Mouse (Mus musculus): ENCODE results near the gene Mkrn1. TPM values are rescaled to one million over a fixed set of nuclear protein-coding genes. Genes with fewer than 3 reads are reported as not detected.
"Not testable (repeated sequence)": the region's sequence is repeated elsewhere in the genome, so short reads cannot be mapped to it uniquely, and the experiment has no call there.

Gene Mkrn1
- polyA plus RNA-seq, 1 experiment from 2014 or later, result 59.8 TPM

DNA sequence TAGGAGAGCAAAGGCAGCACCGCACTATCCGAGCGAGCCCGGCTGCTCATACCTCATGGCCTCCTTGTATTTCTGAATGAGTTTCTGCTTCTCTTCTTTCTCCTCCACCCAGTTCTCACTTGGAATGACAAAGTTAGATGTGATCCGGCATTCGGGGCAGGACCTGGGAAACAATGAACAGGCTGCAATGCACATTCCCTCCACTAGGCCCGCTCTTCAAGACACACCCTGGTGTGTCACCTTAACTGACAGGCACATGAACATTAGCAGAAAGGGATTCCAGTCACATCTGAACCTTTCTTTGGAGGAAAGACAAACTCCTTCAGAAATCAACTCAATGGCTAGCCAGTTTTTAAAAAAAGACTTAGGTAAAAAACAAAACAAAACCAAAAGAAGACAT lies 19.9 kb downstream of the Mkrn1 start:
- Histone ChIP-seq H3K36me3 (peaks cover 37% of the 10 kb centered on the region), H3K4me3 (no peak overlapping the region), H3K27me3 (no peaks in the 10 kb centered on the region), H3K9ac (no peak overlapping the region), H3K27ac (no peak overlapping the region), H3K4me2 (no peak overlapping the region), H3K4me1 (no peaks in the 10 kb centered on the region), H3K9me3 (no peaks in the 10 kb centered on the region)
- WGBS, result 70% methylated on average over 7 of the region's 7 CpGs
- ATAC-seq (ENCODE audit: insufficient number of reproducible peaks, low FRiP score, low TSS enrichment, low read depth), result no peak

DNA sequence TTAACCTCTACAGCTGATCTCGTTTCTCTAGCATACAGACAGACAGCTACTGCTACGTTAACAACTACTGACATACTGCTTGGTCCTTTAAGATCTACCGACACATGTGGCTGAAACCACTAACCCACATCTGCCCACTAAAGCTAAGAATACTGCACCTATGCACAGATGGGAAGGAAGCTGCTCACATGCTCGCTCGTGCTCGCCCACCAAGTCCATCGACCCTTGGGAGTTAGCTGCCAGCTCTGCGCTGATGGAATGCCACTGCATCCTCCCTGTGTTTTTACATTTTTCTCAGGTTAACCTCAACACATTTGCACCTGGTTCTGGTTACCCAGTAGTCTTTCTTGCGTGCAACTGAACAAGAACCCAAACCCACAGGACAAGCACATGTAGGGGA lies 21.9 kb downstream of the Mkrn1 start:
- no peak for ATAC-seq (ENCODE audit: insufficient number of reproducible peaks, low FRiP score, low TSS enrichment, low read depth)
- 78% methylated on average over 9 of the region's 9 CpGs for WGBS

DNA sequence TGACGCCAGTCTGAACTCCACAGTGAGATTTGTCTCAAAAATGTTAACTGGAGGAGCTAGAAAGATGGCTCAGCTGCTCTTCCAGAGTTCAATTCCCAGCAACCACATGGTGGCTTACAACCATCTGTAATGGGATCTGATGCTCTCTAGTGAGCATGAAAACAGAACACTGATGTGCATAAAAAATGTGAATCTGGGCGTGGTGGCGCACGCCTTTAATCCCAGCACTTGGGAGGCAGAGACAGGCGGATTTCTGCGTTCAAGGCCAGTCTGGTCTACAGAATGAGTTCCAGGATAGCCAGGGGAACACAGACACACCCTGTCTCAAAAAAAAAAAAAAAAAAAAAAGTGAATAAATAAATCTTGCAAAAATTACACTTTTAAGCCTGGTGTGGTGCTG lies 23.2 kb downstream of the Mkrn1 start:
- Histone ChIP-seq H3K27ac (no peak overlapping the region), H3K9me3 (no peaks in the 10 kb centered on the region), H3K4me2 (no peak overlapping the region), H3K4me1 (no peaks in the 10 kb centered on the region), H3K36me3 (peaks cover 29% of the 10 kb centered on the region), H3K27me3 (no peaks in the 10 kb centered on the region), H3K4me3 (no peak overlapping the region), H3K9ac (no peak overlapping the region)
- 95% methylated on average over 6 of the region's 6 CpGs for WGBS
- no peak for ATAC-seq (ENCODE audit: insufficient number of reproducible peaks, low FRiP score, low TSS enrichment, low read depth)

More for the DNA sequence above, 21.9 kb downstream of the Mkrn1 start:
- Histone ChIP-seq H3K27me3 (no peaks in the 10 kb centered on the region), H3K27ac (no peak overlapping the region), H3K36me3 (peaks cover 29% of the 10 kb centered on the region), H3K9me3 (no peaks in the 10 kb centered on the region), H3K4me2 (no peak overlapping the region), H3K4me1 (no peaks in the 10 kb centered on the region), H3K9ac (no peak overlapping the region), H3K4me3 (no peak overlapping the region)

DNA sequence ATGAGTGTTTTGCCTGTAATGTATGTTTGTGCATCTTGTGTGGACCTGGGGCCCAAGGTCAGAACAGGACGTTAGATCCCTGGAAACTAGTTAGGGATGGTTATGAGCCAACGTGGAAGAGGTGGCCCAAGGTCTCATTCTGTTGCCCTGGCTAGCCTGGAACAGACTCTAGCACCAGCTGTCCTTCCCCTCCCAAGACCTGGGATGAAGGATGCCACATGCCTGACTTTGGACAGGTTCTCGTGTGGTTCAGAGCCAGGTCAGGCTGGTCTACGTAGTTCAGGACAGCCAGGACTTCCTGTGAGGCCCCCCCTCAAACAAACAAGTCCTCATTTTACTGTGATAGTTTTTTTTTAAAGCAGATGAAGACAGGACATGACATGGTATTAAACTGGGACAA lies 24.3 kb downstream of the Mkrn1 start:
- Histone ChIP-seq H3K4me2 (no peak overlapping the region), H3K4me3 (no peak overlapping the region), H3K9me3 (no peaks in the 10 kb centered on the region), H3K36me3 (peaks cover 24% of the 10 kb centered on the region), H3K4me1 (no peaks in the 10 kb centered on the region), H3K27me3 (no peaks in the 10 kb centered on the region), H3K27ac (no peak overlapping the region), H3K9ac (no peak overlapping the region)
- WGBS, result 76% methylated on average over 4 of the region's 4 CpGs
- no peak for ATAC-seq (ENCODE audit: insufficient number of reproducible peaks, low FRiP score, low TSS enrichment, low read depth)

DNA sequence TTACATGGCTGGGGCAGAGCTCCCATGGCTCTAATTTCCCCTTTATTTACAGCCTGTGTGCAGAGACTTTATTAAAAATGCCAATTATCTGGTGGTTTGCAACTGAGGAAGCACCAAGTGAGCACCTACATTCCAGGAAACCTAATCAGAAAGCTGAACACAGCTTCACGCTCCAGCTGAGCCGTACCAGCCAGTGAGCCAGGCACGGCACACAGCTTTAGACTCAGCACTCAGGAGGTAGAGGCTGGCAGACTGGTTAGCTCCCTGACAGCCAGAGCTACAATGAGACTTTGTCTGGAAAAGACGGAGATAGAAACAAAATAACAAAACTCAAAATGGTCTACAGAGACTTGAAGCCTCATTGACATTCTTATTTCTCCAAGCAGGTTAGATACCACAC lies 24.8 kb downstream of the Mkrn1 start:
- Histone ChIP-seq H3K4me2 (no peak overlapping the region), H3K27me3 (no peaks in the 10 kb centered on the region), H3K4me1 (no peaks in the 10 kb centered on the region), H3K4me3 (no peak overlapping the region), H3K36me3 (peaks cover 24% of the 10 kb centered on the region), H3K9me3 (no peaks in the 10 kb centered on the region), H3K9ac (no peak overlapping the region), H3K27ac (no peak overlapping the region)
- ATAC-seq (ENCODE audit: insufficient number of reproducible peaks, low FRiP score, low TSS enrichment, low read depth), result no peak
- WGBS, result 63% methylated on average over 4 of the region's 4 CpGs

DNA sequence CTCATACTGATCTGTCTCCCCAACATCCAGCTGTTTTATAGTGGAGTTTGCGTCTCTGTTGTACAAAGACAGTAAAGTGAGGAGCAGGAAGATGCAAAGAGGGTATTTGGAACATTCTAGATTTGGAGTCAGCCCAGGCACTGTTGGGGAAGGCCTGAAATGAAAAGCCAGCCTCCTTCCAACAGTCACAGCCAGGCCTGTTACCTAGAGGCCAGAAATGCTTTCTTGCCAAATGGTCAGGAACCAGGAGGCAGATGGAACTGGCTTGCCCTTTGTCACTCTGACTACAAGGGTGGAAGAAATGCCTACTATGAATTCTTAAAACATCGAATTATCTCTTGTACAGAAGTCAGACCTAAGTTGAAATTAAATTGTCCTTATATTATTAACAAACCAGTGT lies 30.3 kb downstream of the Mkrn1 start:
- no peak for ATAC-seq (ENCODE audit: insufficient number of reproducible peaks, low FRiP score, low TSS enrichment, low read depth)
- Histone ChIP-seq H3K4me3 (no peak overlapping the region), H3K9ac (no peak overlapping the region), H3K36me3 (no peaks in the 10 kb centered on the region), H3K4me2 (no peak overlapping the region), H3K27me3 (no peaks in the 10 kb centered on the region), H3K4me1 (no peaks in the 10 kb centered on the region), H3K9me3 (no peaks in the 10 kb centered on the region), H3K27ac (no peak overlapping the region)
- 90% methylated on average over 2 of the region's 2 CpGs for WGBS

DNA sequence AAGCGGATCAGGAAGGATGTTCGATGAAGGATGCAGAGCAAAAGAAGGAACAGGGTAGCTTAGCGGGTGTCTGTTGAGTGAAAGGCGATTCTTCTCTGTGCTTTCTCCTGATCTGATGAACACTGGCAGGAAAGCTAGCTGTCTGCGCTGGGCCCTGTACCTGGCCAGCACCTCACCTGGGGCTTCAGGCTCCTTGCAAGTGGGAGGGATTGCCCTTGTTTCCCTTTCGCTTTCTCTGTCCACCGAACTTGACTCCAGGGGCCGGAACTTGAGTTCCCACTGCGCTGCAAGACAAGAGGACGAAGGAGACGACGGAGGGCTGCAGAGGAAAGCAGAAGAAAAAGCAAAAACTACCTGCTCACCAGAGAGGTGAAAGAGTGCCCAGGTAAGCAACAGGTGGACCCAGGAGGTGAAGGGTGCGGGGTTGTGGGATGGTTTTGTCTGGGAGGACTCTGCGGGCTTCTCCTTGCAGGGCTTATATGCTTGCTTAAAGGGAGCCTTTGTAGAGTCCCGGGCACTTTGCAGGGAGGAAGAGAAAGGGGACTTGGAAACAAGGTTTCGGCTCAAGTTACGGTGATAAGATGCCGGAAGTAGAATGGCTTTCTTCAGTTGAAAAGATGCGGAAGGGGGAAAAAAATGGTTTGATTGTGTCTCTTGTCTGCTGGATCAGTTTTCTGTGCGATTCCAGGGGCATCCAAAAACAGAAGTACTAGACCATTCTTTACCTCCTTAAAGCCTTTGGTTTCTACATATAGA lies 39.0 kb downstream of the Mkrn1 start, which contains the start of gene Rab19:
Rab19 (plus strand) TSS at position 51 of the 756 bp plus-strand sequence.
- Histone ChIP-seq H3K27me3 (peaks cover 14% of the 10 kb centered on the region; the same call in 1 of the 2 replicates), H3K9me3 (no peaks in the 10 kb centered on the region), H3K4me3 (peak within 1 kb of the TSS; percentile 30), H3K36me3 (no peaks in the 10 kb centered on the region), H3K9ac (no peak within 1 kb of the TSS), H3K27ac (no peak within 1 kb of the TSS), H3K4me1 (peaks cover 10% of the 10 kb centered on the region; the same call in 1 of the 2 replicates), H3K4me2 (peak within 1 kb of the TSS; percentile 50)
- ATAC-seq (ENCODE audit: insufficient number of reproducible peaks, low FRiP score, low TSS enrichment, low read depth), result no peak
- WGBS, result 8% methylated on average over 20 of the region's 20 CpGs

DNA sequence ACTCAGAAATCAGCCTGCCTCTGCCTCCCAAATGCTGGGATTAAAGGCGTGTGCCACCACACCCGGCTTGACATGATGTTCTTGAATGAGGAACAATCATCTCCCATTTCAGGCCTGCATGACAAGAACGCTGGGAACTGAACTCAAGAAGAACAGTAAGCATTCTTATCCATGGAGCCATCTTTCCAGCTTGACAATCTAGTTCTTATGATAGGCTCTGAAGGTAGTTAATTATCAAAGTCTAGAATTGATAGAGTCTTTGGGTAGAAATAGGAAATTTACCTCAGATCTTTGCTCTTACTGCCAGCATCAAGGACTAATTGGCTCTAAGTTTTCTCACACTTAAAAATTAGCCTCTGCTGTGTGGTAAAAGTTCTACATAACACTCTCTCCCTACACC lies 40.0 kb downstream of the Mkrn1 start:
- Histone ChIP-seq H3K27me3 (peaks cover 14% of the 10 kb centered on the region; the same call in 1 of the 2 replicates), H3K27ac (no peak overlapping the region), H3K4me1 (peaks cover 16% of the 10 kb centered on the region; the same call in 1 of the 2 replicates), H3K4me3 (no peak overlapping the region), H3K4me2 (no peak overlapping the region), H3K9me3 (no peaks in the 10 kb centered on the region), H3K9ac (no peak overlapping the region), H3K36me3 (no peaks in the 10 kb centered on the region)
- ATAC-seq (ENCODE audit: insufficient number of reproducible peaks, low FRiP score, low TSS enrichment, low read depth), result no peak
- 88% methylated on average over 3 of the region's 3 CpGs for WGBS

DNA sequence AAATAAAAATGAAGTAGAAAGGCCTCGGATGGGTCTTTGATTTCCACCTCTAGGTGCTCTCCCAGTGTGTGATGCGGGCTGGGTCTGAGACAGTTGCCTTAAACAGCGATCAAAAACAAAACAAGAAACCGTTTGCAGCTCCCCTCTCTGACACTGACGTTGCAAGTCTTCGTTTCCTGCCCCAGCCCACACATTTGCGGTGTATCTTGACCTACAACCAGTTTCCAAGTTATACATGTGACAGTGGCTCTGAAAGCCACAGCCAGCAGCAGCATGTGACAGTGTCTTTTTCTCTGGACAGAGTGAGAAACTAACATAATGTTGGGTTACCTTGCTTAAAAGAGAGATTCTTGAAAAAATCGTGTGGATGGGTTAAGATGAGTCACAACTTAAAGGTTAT lies 40.5 kb downstream of the Mkrn1 start:
- H3K4me2 ChIP-seq, result no peak overlapping the region
- no peak for ATAC-seq (ENCODE audit: insufficient number of reproducible peaks, low FRiP score, low TSS enrichment, low read depth)
- H3K9ac ChIP-seq, result no peak overlapping the region
- peaks cover 16% of the 10 kb centered on the region; the same call in 1 of the 2 replicates for H3K4me1 ChIP-seq
- no peak overlapping the region for H3K27ac ChIP-seq
- H3K9me3 ChIP-seq, result no peaks in the 10 kb centered on the region
- H3K27me3 ChIP-seq, result peaks cover 14% of the 10 kb centered on the region; the same call in 1 of the 2 replicates
- H3K36me3 ChIP-seq, result 0 out of 2 replicates have a peak, but pooled peaks cover 2% of the 10 kb centered on the region
- WGBS, result 79% methylated on average over 8 of the region's 8 CpGs
- no peak overlapping the region for H3K4me3 ChIP-seq

DNA sequence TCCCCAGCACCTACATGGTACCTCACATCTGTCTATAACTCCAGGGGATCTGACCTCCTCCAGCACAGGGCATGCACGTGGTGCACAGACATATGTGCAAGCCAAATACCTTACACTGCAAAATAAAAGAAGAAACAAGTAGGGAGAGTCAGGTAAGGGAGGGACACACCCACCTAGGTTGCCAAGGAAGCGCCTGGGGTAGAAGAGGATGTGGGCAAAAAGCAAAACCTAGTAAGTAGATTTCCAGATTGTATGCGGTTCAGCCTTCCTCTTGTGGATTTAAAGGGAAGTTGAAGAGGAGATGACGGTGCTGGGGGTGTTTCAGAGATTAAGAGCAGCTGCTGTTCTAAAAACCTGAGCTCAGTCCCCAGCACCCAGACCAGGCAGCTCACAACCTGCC lies 41.0 kb downstream of the Mkrn1 start:
- H3K4me2 ChIP-seq, result no peak overlapping the region
- no peak overlapping the region for H3K4me3 ChIP-seq
- 47% methylated on average over 4 of the region's 4 CpGs for WGBS
- no peaks in the 10 kb centered on the region for H3K9me3 ChIP-seq
- peaks cover 16% of the 10 kb centered on the region; the same call in 1 of the 2 replicates for H3K4me1 ChIP-seq
- no peak for ATAC-seq (ENCODE audit: insufficient number of reproducible peaks, low FRiP score, low TSS enrichment, low read depth)
- no peak overlapping the region for H3K9ac ChIP-seq
- peaks cover 14% of the 10 kb centered on the region; the same call in 1 of the 2 replicates for H3K27me3 ChIP-seq
- H3K27ac ChIP-seq, result no peak overlapping the region
- H3K36me3 ChIP-seq, result peaks cover 6% of the 10 kb centered on the region; the same call in 1 of the 2 replicates

DNA sequence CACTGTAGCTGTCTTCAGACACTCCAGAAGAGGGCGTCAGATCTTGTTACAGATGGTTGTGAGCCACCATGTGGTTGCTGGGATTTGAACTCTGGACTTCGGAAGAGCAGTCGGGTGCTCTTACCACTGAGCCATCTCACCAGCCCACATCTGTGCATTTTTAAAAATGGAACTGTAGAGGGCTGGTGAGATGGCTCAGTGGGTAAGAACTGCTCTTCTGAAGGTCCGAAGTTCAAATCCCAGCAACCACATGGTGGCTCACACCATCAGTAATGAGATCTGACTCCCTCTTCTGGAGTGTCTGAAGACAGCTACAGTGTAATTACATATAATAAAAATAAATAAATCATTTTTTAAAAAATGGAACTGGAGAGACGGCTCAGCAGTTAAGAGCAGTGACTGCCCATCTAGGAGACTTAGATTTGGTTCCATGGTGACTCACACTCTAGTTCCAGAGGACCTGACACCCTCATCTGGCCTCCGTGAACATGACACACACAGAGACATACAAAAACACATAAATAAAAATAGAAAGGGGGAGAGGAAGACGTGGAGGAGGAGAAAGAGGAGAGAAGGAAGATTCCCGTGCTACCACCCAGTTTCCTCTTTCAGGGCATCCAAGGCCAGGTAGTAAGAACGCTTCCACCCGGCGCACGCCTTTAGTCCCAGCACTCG lies 42.0 kb downstream of the Mkrn1 start:
- Histone ChIP-seq H3K36me3 (peaks cover 13% of the 10 kb centered on the region), H3K4me1 (peaks cover 23% of the 10 kb centered on the region), H3K27me3 (peaks cover 14% of the 10 kb centered on the region; the same call in 1 of the 2 replicates)
- H3K27ac ChIP-seq; H3K9ac ChIP-seq; H3K4me2 ChIP-seq; H3K9me3 ChIP-seq; H3K4me3 ChIP-seq; ATAC-seq (ENCODE audit: insufficient number of reproducible peaks, low FRiP score, low TSS enrichment, low read depth): not testable (repeated sequence)
- 75% methylated on average over 13 of the region's 13 CpGs for WGBS

DNA sequence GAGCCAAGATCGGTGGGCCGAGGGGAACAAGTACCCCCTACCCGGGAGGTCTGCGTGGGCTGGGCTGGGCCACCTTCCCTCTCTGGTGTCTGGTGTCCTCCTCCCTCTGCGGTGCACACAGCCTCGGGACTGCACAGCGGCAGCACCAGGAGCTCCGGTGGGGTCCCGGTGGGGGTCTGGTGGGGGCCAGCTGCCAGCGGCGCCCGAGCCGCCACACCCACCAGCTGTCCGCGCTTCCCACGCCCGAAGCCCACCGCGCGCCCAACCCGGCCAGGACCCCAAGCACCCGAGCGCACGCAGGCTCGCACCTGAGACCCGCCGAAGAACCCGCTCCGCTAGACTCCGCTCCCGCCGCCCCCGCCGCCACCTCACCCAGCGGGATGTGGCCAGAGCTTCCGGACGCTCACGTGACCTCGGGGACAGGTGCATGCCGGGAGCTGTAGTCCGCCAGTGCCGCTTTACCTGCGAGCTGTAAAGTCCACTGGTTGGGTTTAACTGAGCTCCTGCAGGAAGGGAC lies 42.9 kb downstream of the Mkrn1 start, which contains the start of gene Slc37a3:
Slc37a3 (minus strand) TSS at position 365 of the 517 bp plus-strand sequence.
- Histone ChIP-seq H3K36me3 (peaks cover 13% of the 10 kb centered on the region), H3K4me2 (peak within 1 kb of the TSS; percentile 63), H3K9me3 (no peaks in the 10 kb centered on the region), H3K4me3 (peak within 1 kb of the TSS; percentile 97), H3K9ac (peak within 1 kb of the TSS; percentile 80), H3K4me1 (peaks cover 31% of the 10 kb centered on the region), H3K27me3 (peaks cover 14% of the 10 kb centered on the region; the same call in 1 of the 2 replicates), H3K27ac (peak within 1 kb of the TSS; percentile 75; the same call in 1 of the 2 replicates)
- ATAC-seq (ENCODE audit: insufficient number of reproducible peaks, low FRiP score, low TSS enrichment, low read depth), result peak; percentile 91
- under 1% methylated on average over 43 of the region's 43 CpGs for WGBS

Data from limb, embryonic 15.5 days (tissue).